Mouse (Mus musculus): ENCODE results near the gene Saa4.

DNA sequence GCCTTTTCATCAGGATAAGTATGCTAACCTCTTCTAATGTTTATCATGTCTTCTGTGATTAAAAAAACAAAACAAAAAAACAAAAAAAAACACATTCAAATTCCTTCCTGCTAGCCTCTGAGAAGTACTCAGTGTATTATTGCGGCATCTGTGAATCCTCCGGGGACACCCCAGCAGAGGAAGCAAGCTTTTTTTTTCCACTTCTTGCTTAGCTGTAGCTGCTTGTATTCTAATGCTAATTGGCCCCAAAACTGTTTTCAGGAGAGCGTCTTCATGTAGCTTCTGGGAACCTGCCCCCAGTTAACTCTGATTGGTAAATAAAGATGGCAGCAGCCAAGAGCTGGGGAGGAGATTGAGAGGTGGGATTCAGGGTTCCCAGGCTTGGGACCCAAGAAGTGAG lies 16.1 kb upstream of the Saa4 start:
- no peak for TF ChIP-seq POLR2A (IDR thresholded peaks at IDR 0.05; ENCODE audit: low read depth, low read length)
- TF ChIP-seq CTCF (IDR thresholded peaks at IDR 0.05; ENCODE audit: extremely low read depth, insufficient read length, insufficient replicate concordance, low read depth, low read length) = no peak
